Mouse (Mus musculus): Measurements from ENCODE around the gene Zfp536. TPM values are rescaled to one million over a fixed set of nuclear protein-coding genes. Genes with fewer than 3 reads are reported as not detected.
"Not testable (repeated sequence)": the region's sequence is repeated elsewhere in the genome, so short reads cannot be mapped to it uniquely, and the experiment has no call there.

Zfp536 gene
- total RNA-seq, 2 experiments from 2014 or later = 9.0 to 11.3 TPM

- no peak for DNase-seq (ENCODE audit: low spot score in 2 of 2)
Observed at GRCm38 (mm10) chr7:37608556-37608955, 164.9 kb downstream of the Zfp536 start.

DNA sequence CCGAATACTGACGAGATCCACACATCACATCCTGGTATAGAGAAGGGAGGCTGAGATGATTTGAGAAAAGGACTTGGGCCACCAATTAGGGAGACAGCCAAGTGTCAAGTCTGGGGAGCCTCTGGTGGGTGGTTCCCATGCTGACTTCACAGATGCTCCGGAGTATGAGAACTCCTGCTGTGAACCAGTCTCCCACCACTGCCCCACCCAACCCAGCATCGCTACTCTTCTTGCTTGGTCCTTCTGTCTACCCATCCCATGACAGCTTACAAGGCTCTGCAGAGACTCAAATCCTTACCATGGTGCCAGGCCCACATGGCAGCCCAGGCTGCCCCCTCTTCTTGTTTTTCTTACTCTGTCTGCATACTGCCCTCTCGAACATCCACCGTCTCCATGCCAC, 165.5 kb downstream of the Zfp536 start:
- no peak for DNase-seq (ENCODE audit: low spot score in 2 of 2)

GRCm38 (mm10) chr7:37606472-37606871, 167.0 kb downstream of the Zfp536 start:
- no peak for DNase-seq (ENCODE audit: low spot score in 2 of 2)

GRCm38 (mm10) chr7:37603525-37603909, 169.9 kb downstream of the Zfp536 start:
- not testable (repeated sequence) for DNase-seq (ENCODE audit: low spot score in 2 of 2)

DNA sequence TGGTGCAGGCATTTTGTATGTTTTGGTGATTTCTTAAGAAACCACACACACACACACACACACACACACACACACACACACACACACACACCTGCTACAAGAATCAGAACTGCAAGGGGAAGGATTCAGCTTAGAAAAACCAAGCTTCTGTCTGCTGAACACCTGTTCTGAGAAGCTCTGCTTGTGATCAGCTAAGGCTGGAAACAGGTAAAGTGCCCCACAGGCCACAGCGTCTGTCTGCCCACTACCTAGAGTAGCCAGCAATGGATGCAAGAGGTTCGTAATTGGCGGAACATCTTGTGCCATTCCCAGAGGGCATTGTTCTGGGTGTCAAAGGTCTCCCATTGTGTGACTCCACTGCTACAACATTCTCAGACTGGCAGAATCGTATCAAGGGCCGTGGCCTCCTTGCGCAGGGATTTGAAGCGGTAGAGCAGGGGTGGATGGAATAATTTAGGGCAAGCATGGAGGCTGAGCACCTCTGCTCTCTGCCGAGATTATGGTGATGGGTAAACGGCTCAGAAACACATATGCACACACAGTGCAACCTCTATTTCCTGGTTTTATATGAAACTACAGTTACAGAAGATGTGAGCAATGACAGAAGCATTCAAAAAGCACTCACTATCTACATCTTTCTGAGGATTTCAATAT, 170.4 kb downstream of the Zfp536 start:
- DNase-seq (ENCODE audit: low spot score in 2 of 2) = no peak

GRCm38 (mm10) chr7:37600318-37600717, 173.1 kb downstream of the Zfp536 start:
- DNase-seq (ENCODE audit: low spot score in 2 of 2) = no peak

DNA sequence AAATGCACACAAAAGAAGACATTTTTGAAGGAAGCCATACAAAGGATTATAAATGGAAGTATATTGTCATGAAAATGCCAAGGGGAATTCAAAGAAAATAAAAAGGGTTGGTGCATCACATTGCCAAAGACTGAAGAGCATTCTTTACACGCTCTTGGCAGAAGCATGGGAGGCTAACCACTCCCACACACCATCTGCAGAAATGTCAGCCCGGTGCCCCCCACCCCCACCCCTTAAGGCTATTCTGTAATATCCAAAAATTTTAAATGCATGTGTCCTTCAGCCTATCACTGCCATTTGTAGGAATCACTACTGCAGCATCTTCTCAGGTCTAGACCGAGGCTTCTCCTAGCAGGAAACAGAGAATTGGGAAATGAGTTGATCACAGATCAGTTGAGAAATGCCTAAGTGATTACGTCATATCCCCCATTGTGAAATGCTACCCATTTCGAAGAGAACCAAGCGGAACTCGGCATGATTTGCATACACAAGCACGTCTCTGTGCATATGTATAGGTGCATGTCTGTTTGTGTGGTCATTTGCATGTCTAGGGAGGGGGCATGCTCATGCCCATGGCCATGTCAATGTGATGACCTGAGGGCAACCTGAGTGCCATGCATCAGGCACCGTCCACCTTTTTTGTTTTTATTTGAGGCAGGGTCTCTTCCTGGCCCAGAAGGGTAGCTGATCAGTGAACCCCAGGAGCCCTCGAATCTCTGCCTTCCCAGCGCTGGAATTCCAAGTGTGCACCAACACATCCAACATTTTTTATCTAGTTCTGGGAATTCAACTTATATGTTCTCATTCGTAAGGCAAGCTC, 179.0 kb downstream of the Zfp536 start:
- DNase-seq (ENCODE audit: low spot score in 2 of 2) = no peak

- no peak for DNase-seq (ENCODE audit: low spot score in 2 of 2)
Observed at GRCm38 (mm10) chr7:37593566-37593965, 179.9 kb downstream of the Zfp536 start.

DNA sequence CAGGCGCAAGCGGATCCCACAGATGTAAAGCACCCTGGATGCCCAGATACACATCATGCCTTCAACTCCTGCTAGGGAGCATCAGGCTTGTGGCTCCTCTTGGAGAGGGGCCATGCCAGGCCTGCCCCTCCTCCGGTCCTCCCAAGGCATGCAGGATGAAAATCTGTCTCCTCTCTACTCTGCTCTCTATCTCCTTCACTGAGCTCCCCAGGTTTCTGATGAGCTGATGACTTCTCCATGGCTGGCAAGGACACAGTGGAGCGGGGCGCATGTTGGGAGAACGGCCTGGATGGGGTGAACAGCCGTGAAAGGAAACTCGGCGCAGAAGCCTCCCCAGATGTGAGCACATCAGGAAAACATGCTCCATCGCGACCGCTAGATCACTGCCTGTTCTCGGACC, 186.7 kb downstream of the Zfp536 start:
- DNase-seq (ENCODE audit: low spot score in 2 of 2) = no peak

- DNase-seq (ENCODE audit: low spot score in 2 of 2) = no peak
Observed at GRCm38 (mm10) chr7:37581262-37581661, 192.2 kb downstream of the Zfp536 start.

DNA sequence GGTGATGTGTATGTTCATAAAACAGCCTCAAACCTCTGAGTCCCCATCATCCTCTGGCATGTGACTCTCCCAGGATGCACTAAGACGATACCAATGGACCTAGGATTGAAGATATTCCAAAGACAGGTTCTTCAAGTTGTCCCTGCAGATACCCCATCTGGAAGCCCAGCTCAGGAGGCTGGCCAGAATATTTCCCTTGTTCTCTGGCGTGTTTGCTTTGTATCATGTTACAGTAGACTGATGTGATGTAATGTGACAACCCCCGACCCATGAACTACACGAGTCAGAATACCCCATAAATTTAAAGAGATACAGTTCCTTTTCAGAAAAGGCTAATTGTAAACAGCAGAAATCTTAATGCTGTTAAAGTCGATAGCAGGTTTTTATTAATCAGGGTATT, 192.9 kb downstream of the Zfp536 start:
- no peak for DNase-seq (ENCODE audit: low spot score in 2 of 2)

DNA sequence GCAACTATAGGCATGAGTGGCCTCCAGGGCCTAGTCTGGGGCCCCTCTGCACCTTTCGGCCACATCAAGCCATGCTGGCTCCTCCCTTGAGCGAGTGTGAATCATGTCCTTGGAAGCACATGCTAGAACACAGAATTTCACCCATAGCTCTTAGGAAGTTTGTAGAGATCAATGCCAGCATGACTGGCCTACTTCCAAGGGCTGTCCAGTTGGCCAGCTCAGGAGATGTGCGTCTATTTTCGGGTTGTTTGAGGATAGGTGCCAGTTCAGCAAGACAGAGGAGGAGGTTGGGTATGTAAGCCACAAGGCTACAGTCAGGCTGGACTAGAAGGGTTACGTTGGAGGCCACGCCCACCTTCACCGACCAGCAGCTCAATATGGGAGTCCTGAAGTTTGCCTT, 201.4 kb downstream of the Zfp536 start:
- DNase-seq (ENCODE audit: low spot score in 2 of 2) = no peak

DNA sequence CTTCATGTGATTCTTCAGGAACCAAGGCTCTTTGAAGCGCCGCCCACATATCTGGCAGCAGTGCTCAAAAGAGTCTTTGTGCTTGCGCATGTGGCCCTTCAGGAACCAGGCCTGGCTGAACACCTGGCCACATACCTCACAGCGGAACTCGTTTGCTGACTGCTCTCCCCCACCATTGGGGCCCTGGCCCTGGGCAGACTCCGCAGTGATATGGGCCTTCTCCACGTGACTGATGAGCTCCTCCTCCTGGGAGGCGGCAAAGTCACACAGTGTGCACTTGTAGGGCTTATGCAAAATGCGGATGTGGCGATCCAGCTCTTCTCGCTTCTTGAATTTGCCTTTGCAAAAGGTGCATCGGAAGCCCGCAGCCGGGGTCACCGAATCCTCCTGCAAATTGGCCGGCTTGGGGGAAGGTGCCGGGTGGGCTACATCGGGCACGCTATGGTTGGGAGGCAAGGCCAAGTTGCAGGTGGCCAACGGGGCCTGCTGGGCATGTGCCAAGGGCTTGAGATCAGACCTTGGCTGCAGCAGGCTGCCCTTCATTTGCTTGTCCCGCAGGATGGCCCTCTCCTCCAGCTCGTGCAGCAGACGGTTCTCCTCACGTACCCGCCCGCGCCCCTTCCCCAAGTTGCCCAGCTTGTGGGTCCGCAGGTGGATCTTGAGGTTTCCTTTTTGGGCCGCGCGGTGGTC, 204.5 kb downstream of the Zfp536 start:
- no peak for DNase-seq (ENCODE audit: low spot score in 2 of 2)

DNA sequence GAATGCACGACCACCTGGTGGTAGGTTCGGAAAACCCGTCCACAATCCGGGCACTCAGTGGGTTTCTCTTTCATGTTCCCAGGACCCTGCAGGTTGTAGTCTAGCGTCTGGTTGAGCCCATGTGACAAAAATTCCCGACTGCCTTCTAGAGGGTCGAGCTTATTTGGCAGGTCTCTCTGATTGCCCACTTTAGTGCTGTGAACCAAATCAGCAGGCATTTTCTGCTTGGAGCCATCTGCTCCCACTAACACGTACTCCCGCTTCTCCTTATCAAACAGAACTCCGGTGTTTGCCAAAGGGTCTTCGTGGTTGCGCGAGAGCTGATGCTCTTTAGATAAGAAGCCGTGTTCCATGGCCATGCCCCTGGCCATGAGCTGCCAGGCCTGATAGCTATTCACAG, 205.4 kb downstream of the Zfp536 start:
- DNase-seq (ENCODE audit: low spot score in 2 of 2) = no peak

GRCm38 (mm10) chr7:37566019-37566418, 207.4 kb downstream of the Zfp536 start:
- DNase-seq (ENCODE audit: low spot score in 2 of 2) = peak in 1 of 2 experiments; percentile 33

DNA sequence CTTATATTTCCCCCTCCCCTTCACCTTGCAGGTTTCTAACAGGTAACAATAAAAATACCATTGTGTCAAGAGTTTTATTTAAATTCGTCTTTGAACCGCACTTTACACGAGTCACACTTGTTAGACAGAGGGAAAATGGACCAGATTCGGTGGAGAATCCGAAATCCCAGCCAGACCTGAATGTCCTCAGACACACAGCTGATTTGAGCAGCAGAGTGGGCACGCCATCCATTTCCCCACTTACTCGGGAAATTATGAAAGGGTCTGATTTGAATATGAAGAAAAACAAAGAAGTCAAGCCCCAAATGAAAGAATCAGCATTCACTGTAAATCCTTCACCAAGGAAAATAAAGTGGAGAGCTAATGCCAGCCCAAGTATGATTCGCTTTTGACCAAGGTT, 208.1 kb downstream of the Zfp536 start:
- DNase-seq (ENCODE audit: low spot score in 2 of 2) = no peak

DNA sequence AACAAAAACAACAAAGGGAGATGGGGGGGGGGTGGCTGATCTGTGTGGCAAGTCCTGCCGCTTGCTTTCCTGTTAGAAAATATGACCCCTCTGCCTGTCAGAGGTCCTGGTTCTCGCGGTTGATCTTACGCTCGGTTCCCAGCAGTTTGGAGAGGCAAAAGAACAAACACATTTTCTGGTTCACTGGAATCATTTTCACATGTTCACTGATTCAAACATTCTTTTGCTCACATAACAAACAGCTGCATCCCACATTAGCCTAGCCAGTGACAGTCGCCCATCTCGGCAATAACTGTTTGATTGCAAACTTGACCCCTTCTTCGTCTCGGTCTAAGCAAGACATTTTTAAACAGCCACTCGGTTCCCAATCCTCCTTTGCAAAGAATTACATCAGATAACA, 208.8 kb downstream of the Zfp536 start:
- DNase-seq (ENCODE audit: low spot score in 2 of 2) = no peak

GRCm38 (mm10) chr7:37563831-37564400, 209.5 kb downstream of the Zfp536 start:
- no peak for DNase-seq (ENCODE audit: low spot score in 2 of 2)

- DNase-seq (ENCODE audit: low spot score in 2 of 2) = peak in 1 of 2 experiments; percentile 56
Observed at GRCm38 (mm10) chr7:37563171-37563574, 210.3 kb downstream of the Zfp536 start.

- DNase-seq (ENCODE audit: low spot score in 2 of 2) = peak in 1 of 2 experiments; percentile 35
Observed at GRCm38 (mm10) chr7:37562505-37562904, 210.9 kb downstream of the Zfp536 start.

DNA sequence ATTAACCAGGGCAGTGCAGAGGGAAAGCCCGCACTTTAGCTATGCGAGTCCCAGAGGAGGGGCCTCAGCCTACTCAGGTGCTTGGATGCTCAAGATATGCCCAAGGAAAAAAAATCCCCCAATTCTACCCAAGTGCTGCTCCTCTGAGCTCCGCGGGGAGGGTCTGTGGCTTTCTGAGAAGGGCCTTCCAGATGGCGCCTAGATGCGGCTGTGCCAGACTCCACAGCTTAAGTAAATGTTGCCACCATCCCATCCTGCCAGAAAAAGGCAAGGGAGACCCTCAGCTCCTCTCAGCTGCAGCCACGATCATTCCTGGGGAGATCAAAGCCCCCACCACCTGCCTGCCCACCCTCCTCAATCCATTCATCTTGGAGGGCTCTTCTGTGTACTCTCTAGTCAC, 212.9 kb downstream of the Zfp536 start:
- no peak for DNase-seq (ENCODE audit: low spot score in 2 of 2)

GRCm38 (mm10) chr7:37559851-37560250, 213.6 kb downstream of the Zfp536 start:
- DNase-seq (ENCODE audit: low spot score in 2 of 2) = no peak
